Mouse (Mus musculus) forebrain, embryonic 13.5 days (tissue): ENCODE data around the gene Rab25. TPM values are rescaled to one million over a fixed set of nuclear protein-coding genes. Genes with fewer than 3 reads are reported as not detected.

Experiments used
- ATAC-seq: fragments of 200-750 bp; cut with Nextera tagmentation; 2 replicates; pipeline ENCODE4 v1.8.0; 2017
- H3K27ac ChIP-seq: fragments of 300-500 bp; sonication (generic); 2 replicates; pipeline ENCODE4 v1.5.1; 2015; ENCODE audit warnings: inconsistent platforms, mild to moderate bottlenecking, moderate library complexity
- H3K27me3 ChIP-seq: fragments of 300-500 bp; sonication (generic); 2 replicates; pipeline ENCODE4 v1.6.1; 2015; ENCODE audit warnings: mild to moderate bottlenecking, inconsistent platforms
- H3K36me3 ChIP-seq: fragments of 300-500 bp; sonication (generic); 2 replicates; pipeline ENCODE4 v1.6.1; 2015; ENCODE audit warnings: mild to moderate bottlenecking, inconsistent platforms; ENCODE audit not compliant: poor library complexity, severe bottlenecking
- H3K4me1 ChIP-seq: fragments of 300-500 bp; sonication (generic); 2 replicates; pipeline ENCODE4 v1.6.1; 2015; ENCODE audit warnings: inconsistent platforms
- H3K4me2 ChIP-seq: fragments of 300-500 bp; sonication (generic); 2 replicates; pipeline ENCODE4 v1.6.1; 2015; ENCODE audit warnings: inconsistent platforms, mild to moderate bottlenecking, moderate library complexity
- H3K4me3 ChIP-seq: fragments of 300-500 bp; sonication (generic); 2 replicates; pipeline ENCODE4 v1.5.1; 2015; ENCODE audit warnings: mild to moderate bottlenecking, inconsistent platforms
- H3K9ac ChIP-seq: fragments of 300-500 bp; sonication (generic); 2 replicates; pipeline ENCODE4 v1.6.1; 2015; ENCODE audit warnings: mild to moderate bottlenecking, inconsistent platforms
- H3K9me3 ChIP-seq: fragments of 300-500 bp; sonication (generic); replicated peaks from 2 replicates; pipeline ENCODE4 v1.6.1; 2016; ENCODE audit warnings: inconsistent platforms
- WGBS: fragments of 180-500 bp; shearing (Covaris S2); methylation state at CpG from one replicate; pipeline ENCODE4 v1.1.7; 2015; 5-methylcytosine and 5-hydroxymethylcytosine counted together
- polyA plus RNA-seq: library from polyadenylated mRNA; unstranded; fragments of >200 nt; fragmentation: Nextera tagmentation; extraction: Ambion mirVana; gene quantifications from 2 replicates; pipeline ENCODE4 v1.2.1, GENCODE M21; 2015

Gene Rab25
- polyA plus RNA-seq, 1 experiment from 2014 or later = not detected

DNA sequence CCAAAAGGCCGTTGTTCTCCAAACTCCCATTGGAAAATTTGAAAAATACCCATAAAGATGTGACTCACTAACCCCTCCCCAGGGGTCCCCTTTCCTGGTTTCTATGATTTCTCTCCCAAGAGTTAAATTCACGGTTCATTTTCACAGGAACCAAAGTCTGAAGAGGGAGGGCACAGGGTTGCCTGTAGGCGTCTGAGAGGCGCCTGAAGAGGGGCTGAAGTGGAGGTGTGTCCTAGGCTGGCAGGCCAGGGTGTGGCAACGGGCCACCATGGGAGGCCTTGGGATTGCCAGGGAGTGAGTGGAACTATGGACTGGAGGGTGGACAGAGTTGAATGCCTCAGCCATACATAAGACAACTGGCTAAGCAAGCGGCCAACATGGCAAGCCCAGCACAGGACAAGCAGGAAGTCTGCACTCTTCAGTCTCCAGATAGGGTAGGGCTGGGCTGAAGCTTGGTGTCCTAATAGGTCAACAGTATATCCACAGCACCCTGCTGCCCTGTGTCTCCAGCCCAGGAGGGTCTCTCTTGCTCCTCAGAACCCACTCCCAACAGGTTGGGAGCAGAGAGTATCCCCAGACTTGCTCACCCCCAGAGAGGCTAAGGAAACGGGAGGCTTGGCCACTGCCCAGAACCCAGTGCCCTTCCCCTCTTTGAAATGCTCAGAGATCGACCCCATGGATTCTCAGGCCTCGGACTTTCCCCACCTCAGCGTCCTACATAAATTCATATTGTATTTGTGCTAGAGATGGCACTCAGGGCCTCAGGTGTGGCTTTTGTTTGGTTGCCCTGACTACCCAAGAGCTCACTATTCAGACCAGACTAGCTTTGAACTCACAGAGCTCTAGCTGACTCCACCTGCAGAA lies 33.6 kb downstream of the Rab25 start:
- Histone ChIP-seq H3K9ac (no peak overlapping the region), H3K4me1 (peaks cover 38% of the 10 kb centered on the region), H3K9me3 (no peaks in the 10 kb centered on the region), H3K36me3 (no peaks in the 10 kb centered on the region), H3K27me3 (no peaks in the 10 kb centered on the region), H3K4me2 (no peak overlapping the region), H3K4me3 (no peak overlapping the region), H3K27ac (no peak overlapping the region)
- WGBS = 82% methylated on average over 10 of the region's 10 CpGs
- ATAC-seq = no peak

DNA sequence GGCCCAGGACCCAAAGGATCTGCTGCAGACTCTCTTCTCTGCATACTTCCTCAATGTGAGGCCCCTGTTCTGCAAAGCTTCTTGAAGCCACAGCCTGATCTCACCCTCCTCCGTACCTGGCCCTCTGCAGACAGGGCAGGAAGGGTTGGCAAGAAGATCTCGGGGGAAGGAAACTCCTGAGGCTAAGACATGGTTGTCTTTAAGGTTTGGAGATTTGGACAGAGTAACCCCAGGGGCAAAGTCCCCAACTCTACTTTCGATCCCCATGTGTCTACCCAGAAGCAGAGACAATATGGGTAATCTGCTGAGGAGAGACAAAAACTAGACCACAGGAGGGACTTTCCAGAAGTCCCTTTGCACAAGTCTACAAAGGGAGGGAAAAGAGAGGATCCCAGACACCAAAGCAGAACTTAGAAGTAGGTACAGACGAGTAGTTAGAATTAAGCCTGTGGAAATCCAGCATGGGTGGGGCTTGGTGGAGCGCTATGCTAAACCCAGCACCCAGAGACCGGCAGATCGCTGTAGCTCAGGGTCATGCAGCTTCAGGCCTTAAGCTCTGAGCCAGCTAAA lies 34.5 kb downstream of the Rab25 start:
- WGBS = 80% methylated on average over 7 of the region's 7 CpGs
- Histone ChIP-seq H3K27ac (no peak overlapping the region), H3K9me3 (no peaks in the 10 kb centered on the region), H3K4me2 (no peak overlapping the region), H3K4me1 (peaks cover 42% of the 10 kb centered on the region), H3K4me3 (no peak overlapping the region), H3K36me3 (no peaks in the 10 kb centered on the region), H3K9ac (no peak overlapping the region), H3K27me3 (no peaks in the 10 kb centered on the region)
- ATAC-seq = no peak

DNA sequence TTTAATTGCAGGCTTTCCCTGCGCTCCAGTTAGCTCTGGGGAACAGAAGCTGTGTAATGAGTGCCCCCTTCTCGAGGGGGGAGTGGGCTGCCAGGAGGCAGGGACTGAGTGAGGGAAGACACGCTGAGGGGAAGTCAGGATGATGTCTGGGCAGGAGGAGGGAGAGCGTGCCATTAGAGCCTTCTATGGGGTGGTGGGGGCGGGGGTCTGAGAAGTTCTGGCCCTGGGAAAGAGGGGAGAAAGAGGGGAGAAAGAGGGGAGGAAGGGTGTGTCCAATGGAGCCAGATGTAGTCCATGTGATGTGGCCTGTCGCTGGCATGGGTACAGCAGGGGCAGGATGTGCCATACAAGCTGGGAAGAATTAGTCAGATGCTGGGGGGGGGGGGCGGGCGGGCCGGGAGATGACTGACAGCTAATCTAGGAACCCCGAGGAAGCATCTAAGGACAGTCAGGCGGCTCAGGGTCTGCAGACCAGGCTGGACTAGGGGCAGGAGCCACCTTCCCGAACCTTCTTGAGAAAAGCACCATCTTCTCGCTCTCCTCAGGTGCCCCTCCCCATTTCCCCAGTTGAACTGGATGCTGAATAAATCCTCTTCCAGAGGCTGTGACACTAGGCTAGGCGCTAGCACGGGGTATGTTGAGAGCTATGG lies 35.1 kb downstream of the Rab25 start:
- Histone ChIP-seq H3K4me2 (peak overlapping the region; percentile 18; the same call in 1 of the 2 replicates), H3K9me3 (no peaks in the 10 kb centered on the region), H3K4me1 (peaks cover 42% of the 10 kb centered on the region), H3K27ac (peak overlapping the region; percentile 19; the same call in 1 of the 2 replicates), H3K27me3 (no peaks in the 10 kb centered on the region), H3K9ac (peak overlapping the region; percentile 27; the same call in 1 of the 2 replicates), H3K4me3 (no peak overlapping the region), H3K36me3 (no peaks in the 10 kb centered on the region)
- WGBS = 33% methylated on average over 12 of the region's 15 CpGs
- ATAC-seq = no peak

DNA sequence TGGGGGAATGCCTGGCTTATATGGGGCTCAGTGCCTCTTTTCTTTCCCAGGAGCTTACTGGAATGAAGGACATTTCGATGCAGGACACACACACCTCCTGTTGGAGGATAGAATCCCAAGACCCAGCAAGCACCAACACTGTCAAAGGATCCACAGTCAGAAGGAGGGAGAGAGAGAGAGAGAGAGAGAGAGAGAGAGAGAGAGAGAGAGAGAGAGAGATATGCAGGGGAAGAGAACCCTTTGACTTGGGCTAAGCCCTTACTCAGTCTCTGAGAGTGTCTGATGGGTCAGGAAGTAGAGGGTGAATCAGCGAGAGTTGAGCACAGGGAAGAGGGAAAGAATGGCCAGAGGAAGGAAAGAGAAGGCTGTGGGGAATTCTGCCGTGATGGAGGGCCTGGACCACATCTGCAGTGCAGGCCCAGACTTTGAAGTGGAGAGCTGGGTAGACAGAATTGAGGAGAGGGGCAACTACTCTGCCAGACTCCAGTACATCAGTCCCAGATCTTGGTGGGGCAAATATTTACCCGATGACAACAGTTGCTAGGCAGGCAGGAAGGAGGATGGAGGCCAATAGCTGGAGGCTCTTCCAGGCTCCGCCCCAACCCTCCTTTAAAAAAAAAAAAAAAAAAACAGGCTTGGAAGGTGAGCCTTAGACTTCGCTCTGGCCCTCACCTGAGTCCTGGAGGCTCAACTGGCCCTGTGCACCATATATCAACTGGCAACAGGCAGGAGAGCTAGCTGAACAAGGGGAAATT lies 35.8 kb downstream of the Rab25 start:
- peak overlapping the region; percentile 27; the same call in 1 of the 2 replicates for H3K9ac ChIP-seq
- H3K9me3 ChIP-seq = no peaks in the 10 kb centered on the region
- H3K4me3 ChIP-seq = no peak overlapping the region
- peaks cover 42% of the 10 kb centered on the region for H3K4me1 ChIP-seq
- 48% methylated on average over 6 of the region's 6 CpGs for WGBS
- H3K27ac ChIP-seq = peak overlapping the region; percentile 19; the same call in 1 of the 2 replicates
- ATAC-seq = no peak
- H3K4me2 ChIP-seq = peak overlapping the region; percentile 18; the same call in 1 of the 2 replicates
- H3K27me3 ChIP-seq = no peaks in the 10 kb centered on the region
- no peaks in the 10 kb centered on the region for H3K36me3 ChIP-seq

DNA sequence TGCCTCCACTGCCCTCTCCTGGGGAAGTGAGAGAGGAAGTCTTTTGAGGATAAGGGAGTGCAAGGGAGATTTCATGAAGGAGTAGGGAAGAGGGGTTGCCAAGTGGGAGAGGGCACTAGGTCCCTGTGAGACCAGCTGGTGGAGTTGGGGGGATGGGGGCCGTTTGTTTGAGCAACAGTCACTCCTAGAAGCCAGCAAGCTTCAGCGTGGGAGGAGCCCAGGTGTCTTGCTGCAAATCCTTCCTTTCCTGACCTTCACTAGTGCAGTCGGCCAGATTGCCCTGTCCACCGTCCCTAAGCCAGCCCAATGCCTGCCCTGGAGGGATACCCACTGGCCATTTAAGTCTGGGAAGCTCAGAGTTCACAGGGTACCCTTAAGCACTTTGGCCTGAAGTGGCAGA lies 36.5 kb downstream of the Rab25 start:
- no peak overlapping the region for H3K4me2 ChIP-seq
- H3K36me3 ChIP-seq = no peaks in the 10 kb centered on the region
- no peaks in the 10 kb centered on the region for H3K9me3 ChIP-seq
- H3K27ac ChIP-seq = no peak overlapping the region
- no peaks in the 10 kb centered on the region for H3K27me3 ChIP-seq
- H3K4me1 ChIP-seq = peaks cover 42% of the 10 kb centered on the region
- H3K9ac ChIP-seq = no peak overlapping the region
- no peak overlapping the region for H3K4me3 ChIP-seq
- ATAC-seq = no peak
- WGBS = 62% methylated on average over 4 of the region's 4 CpGs

DNA sequence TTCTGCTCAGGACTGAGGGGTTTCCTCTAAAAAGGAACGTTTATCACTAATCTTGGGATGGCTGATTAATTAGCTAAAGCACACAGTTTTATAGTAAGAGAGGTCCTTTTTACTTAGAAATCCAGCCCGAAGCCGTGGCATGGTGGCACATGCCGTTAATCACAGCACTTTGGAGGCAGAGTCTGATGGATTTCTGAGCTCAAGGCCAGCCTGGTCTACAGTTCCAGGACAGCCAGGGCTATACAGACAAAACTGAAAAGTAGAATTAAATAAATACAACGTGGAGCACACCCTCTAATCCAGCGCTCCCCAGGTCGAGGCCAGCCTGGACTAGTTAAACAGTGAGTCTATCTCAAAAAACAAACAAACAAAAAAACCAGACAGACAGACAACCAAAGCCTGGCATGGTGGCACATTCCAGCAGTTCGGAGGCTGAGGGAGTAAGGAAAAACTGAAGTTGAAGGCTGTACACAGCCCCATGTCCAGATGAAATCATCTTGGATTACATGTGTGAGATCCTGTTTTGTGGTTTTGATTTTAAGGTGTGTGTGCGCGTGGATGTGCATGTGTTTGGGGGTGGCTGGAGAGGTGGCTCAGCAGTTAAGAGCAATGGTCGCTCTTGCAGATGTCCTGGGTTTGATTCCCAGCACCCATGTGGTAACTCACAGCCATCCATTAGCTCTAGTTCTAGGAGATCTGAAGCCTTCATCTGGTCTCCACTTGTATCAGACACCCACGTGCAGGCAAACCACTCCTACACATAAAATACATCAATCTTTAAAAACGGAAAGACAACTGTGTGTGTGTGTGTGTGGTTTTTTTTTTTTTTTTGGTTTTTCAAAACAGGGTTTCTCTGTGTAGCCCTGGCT lies 37.4 kb downstream of the Rab25 start:
- Histone ChIP-seq H3K9me3 (no peaks in the 10 kb centered on the region), H3K4me2 (peak overlapping the region; percentile 62), H3K36me3 (no peaks in the 10 kb centered on the region), H3K27ac (peak overlapping the region; percentile 92), H3K4me3 (peak overlapping the region; percentile 38), H3K4me1 (peaks cover 42% of the 10 kb centered on the region), H3K9ac (peak overlapping the region; percentile 63; the same call in 1 of the 2 replicates), H3K27me3 (no peaks in the 10 kb centered on the region)
- 51% methylated on average over 13 of the region's 13 CpGs for WGBS
- peak; percentile 5; the same call in 1 of the 2 replicates for ATAC-seq

DNA sequence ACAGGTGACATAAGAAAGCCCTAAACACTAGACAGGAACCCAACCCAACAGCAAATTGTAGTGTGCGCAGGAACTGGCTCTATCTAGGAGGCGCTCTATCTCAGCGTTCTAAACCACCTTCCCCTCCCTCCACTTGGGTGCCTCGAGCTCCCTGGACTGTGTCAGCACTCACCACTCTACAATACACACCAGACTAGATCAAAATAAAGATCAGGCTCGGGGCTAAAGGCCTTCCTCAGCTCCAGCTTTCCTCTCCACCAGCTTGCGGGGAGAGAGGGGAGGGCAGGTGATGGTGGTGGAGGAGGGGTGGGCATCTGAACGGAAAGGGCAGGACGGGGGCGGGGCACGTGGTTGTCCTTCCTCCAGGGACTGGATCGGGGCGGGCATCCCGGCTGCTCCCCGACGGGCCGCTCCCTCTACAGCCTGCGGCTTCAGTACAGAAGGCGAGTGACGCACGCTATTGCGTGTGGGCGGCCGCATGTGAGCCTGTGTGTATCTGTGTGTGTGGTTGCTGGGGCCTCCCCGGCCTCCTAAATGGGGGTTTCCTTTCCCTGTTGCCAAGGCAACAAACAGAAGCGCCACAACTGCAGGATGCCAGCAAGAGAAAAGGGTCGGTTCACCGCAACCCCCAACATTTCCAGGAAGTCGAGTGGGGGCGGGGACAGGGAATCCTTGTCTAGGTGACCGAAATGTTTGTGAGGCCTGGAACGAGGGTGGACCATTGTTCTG lies 38.2 kb downstream of the Rab25 start, which contains the start of gene Lmna:
Gene Lmna, minus strand, starts transcription at position 265 of the 729 bp plus-strand sequence.
- Histone ChIP-seq H3K36me3 (no peaks in the 10 kb centered on the region), H3K4me1 (peaks cover 42% of the 10 kb centered on the region), H3K27ac (peak within 1 kb of the TSS; percentile 92), H3K9me3 (no peaks in the 10 kb centered on the region), H3K4me3 (peak within 1 kb of the TSS; percentile 38), H3K9ac (peak within 1 kb of the TSS; percentile 63), H3K4me2 (peak within 1 kb of the TSS; percentile 62), H3K27me3 (no peaks in the 10 kb centered on the region)
- WGBS = 1% methylated on average over 31 of the region's 31 CpGs
- ATAC-seq = peak; percentile 98

DNA sequence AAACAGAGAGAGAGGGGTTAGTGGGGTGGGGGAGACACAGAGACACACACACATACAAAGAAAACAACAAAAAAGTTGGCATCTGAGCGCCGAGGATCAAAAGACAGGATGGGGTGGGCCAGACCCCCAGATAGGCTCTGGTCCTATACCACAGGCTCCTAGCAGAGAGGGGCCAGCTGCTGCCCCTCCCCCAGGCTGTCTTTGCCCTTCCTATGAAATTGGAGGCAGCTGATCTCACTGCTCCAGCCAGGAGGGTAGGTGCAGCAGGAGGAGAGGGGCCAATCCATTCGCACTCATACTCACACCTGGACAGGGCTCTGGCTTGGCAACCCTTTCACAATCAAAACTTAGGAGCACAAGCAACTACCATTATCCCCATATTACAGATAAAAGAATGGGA lies 38.9 kb downstream of the Rab25 start:
- Histone ChIP-seq H3K36me3 (no peaks in the 10 kb centered on the region), H3K27me3 (peaks cover under 1% of the 10 kb centered on the region; the same call in 1 of the 2 replicates), H3K4me2 (peak overlapping the region; percentile 62), H3K4me3 (peak overlapping the region; percentile 38), H3K4me1 (peaks cover 42% of the 10 kb centered on the region), H3K9ac (peak overlapping the region; percentile 63), H3K9me3 (no peaks in the 10 kb centered on the region), H3K27ac (peak overlapping the region; percentile 92)
- WGBS = 61% methylated on average over 3 of the region's 3 CpGs
- ATAC-seq = peak; percentile 6; the same call in 1 of the 2 replicates

DNA sequence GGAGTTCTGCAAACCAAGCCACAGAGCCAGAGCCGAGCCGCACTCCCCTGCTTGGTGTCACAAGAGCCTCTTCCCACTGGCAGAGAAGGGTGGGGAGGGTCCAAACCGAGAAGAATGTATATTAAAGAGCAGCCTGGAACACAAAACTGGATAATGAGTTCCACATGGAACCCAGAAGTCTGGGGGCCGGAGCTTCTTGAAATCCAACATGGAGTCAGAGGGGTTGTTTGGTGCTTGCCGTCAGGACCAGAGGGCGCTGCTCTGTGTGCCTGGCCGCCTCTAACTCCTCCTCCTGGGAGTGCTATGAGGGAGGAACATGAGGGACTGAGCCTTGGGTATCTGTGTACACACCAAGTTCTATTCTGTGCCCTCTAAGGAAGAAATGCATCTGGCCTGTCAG lies 42.3 kb downstream of the Rab25 start:
- Histone ChIP-seq H3K9me3 (no peaks in the 10 kb centered on the region), H3K4me1 (peaks cover 39% of the 10 kb centered on the region), H3K27ac (no peak overlapping the region), H3K9ac (no peak overlapping the region), H3K27me3 (peaks cover 24% of the 10 kb centered on the region), H3K4me3 (no peak overlapping the region), H3K36me3 (no peaks in the 10 kb centered on the region), H3K4me2 (no peak overlapping the region)
- WGBS = 59% methylated on average over 7 of the region's 7 CpGs
- no peak for ATAC-seq

DNA sequence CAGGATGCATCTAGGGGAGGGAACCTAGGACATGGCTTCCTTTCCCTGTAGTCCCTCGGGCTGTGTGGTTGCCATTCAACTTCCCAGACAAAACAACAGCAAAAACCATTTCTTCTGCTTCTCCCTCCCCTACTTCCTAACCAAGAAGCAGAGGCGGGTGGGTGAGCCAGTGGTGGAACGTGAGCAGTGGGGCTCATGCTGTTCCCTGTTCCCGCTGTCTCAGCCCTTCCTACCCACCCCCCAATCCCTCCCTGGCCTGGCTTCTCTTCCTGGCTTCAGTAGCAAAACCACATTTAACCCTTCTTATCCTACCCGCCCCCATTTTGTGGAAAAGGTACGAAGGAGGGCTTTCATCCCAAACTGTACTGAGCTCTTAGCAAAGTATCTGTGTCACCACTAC lies 43.0 kb downstream of the Rab25 start:
- 60% methylated on average over 6 of the region's 6 CpGs for WGBS
- Histone ChIP-seq H3K27ac (no peak overlapping the region), H3K36me3 (no peaks in the 10 kb centered on the region), H3K27me3 (peaks cover 26% of the 10 kb centered on the region), H3K4me3 (no peak overlapping the region), H3K9ac (no peak overlapping the region), H3K4me2 (no peak overlapping the region), H3K9me3 (no peaks in the 10 kb centered on the region), H3K4me1 (peaks cover 32% of the 10 kb centered on the region)
- no peak for ATAC-seq
